Mouse (Mus musculus) liver, postnatal 0 days (tissue): ENCODE data around the gene Arhgap15.

Experiments
- CTCF ChIP-seq: sonication (generic); IDR thresholded peaks from 2 replicates; pipeline ENCODE4 v1.5.1; 2016; ENCODE audit warnings: antibody characterized with exemption, low read depth
- EP300 ChIP-seq: IDR thresholded peaks from 2 replicates; pipeline ENCODE4 v1.6.1; 2016; ENCODE audit warnings: antibody characterized with exemption, low read depth, mild to moderate bottlenecking

GRCm38 (mm10) chr2:44345325-44345945 lies 596.8 kb downstream of the Arhgap15 start:
- no peak for TF ChIP-seq EP300
- no peak for TF ChIP-seq CTCF
